Mouse (Mus musculus): Measurements from ENCODE around the gene Fam43a. TPM values are rescaled to one million over a fixed set of nuclear protein-coding genes. Genes with fewer than 3 reads are reported as not detected.

Gene Fam43a
- polyA plus RNA-seq, 1 experiment from 2014 or later, result 17.5 TPM

DNA sequence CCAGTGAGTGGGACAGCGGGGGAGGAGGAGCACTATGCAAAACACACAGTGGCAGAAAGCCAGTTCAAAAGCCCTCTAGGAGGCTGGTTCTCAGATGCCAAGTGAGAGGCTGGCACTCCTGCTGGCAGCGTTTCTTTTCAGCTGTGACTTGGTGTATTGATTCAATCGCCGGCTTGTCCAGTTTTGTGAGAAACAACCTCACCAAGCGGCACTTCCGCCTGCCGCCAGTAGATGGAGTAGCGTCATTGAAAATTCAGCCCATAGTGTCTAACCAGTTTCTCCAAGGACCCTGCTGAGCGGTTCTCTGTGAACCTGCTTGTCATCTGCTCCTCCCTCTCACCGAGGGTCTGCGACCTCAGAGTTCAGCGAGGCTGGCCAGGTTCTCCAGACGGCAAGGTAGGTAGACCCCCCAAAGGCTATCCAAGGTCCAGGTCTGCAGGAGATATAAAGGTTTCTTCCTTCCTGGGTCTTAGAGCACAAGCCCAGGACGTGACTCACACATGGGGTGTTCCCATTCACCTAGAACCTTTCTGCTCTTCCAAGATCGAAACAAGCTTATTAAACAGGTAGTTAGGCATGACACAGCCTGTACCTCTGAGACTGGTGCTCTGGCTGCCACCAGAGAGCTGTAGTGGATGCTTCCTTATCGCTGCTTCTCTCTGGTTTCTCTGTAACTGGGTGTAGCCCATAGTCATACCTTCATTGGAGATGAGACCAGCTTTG lies 2.4 kb upstream of the Fam43a start:
- Histone ChIP-seq H3K27ac (no peak overlapping the region), H3K4me3 (peak overlapping the region; percentile 29), H3K9me3 (replicated peaks) (no peaks in the 10 kb centered on the region), H3K4me2 (peak overlapping the region; percentile 62), H3K36me3 (no peaks in the 10 kb centered on the region), H3K4me1 (replicated peaks) (peaks cover 28% of the 10 kb centered on the region), H3K9ac (peak overlapping the region; percentile 47), H3K27me3 (peaks cover 5% of the 10 kb centered on the region; the same call in 1 of the 2 replicates)
- no peak for ATAC-seq (replicated peaks; ENCODE audit: insufficient number of reproducible peaks, insufficient read depth, low FRiP score, low read depth)
- WGBS, result 10% methylated on average over 16 of the region's 16 CpGs

DNA sequence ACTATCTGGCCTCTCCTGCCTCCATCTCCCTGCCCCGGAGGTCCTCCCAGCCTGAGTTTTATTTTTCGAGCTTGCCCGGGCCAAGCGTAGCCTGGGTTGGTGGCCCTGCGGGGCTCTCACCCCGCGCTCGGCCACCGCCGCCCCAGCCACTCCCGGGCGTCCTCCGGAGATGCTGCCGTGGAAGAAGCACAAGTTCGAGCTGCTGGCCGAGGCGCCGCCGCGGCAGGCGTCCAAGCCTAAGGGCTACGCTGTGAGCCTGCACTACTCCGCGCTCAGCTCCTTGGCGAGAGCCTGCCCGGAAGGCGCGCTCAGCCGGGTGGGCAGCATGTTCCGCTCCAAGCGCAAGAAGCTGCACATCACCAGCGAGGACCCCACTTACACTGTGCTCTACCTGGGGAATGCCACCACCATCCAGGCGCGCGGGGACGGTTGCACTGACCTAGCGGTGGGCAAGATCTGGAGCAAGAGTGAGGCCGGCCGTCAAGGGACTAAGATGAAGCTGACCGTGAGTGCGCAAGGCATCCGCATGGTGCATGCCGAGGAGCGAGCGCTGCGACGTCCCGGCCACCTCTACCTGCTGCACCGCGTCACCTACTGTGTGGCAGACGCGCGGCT lies 1.0 kb downstream of the Fam43a start:
- peaks cover 54% of the 10 kb centered on the region for H3K4me1 ChIP-seq (replicated peaks)
- peaks cover 3% of the 10 kb centered on the region; the same call in 1 of the 2 replicates for H3K27me3 ChIP-seq
- peak; percentile 16; the same call in 1 of the 2 replicates for ATAC-seq (replicated peaks; ENCODE audit: insufficient number of reproducible peaks, insufficient read depth, low FRiP score, low read depth)
- peak overlapping the region; percentile 95 for H3K4me3 ChIP-seq
- WGBS, result under 1% methylated on average over 53 of the region's 53 CpGs
- H3K4me2 ChIP-seq, result peak overlapping the region; percentile 96
- no peaks in the 10 kb centered on the region for H3K9me3 ChIP-seq (replicated peaks)
- peak overlapping the region; percentile 94 for H3K9ac ChIP-seq
- peak overlapping the region; percentile 94 for H3K27ac ChIP-seq
- no peaks in the 10 kb centered on the region for H3K36me3 ChIP-seq

DNA sequence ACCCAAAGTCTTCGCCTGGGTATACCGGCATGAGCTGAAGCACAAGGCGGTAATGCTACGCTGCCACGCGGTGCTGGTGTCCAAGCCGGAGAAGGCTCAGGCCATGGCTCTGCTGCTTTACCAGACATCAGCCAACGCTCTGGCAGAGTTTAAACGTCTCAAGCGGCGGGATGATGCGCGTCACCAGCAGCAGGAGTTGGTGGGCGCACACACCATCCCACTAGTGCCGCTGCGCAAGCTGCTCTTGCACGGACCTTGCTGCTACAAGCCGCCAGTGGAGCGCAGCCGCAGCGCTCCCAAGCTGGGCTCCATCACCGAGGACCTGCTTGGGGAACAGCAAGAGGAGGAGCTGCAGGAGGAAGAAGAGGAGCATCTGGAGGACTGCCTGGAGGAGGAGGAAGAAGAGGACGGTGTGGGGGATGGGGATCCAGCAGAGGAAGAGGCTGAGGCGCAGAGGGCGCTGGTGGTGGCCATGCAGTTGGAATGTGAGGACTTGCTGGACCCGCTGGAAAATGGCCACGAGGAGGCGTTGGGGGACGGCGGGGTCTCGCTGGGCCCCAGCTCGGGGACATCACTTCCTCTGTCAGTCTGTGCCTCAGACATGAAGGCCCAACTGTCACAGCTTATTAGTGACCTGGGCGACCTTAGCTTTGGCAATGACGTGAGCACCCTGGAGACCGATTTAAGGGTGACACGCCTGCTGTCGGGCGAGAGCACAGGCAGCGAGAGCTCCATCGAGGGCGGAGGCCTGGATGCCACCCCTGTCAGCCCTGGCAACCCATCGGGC lies 1.7 kb downstream of the Fam43a start:
- ATAC-seq (replicated peaks; ENCODE audit: insufficient number of reproducible peaks, insufficient read depth, low FRiP score, low read depth), result no peak
- peaks cover 54% of the 10 kb centered on the region for H3K4me1 ChIP-seq (replicated peaks)
- peak overlapping the region; percentile 96 for H3K4me2 ChIP-seq
- peak overlapping the region; percentile 94 for H3K9ac ChIP-seq
- H3K36me3 ChIP-seq, result no peaks in the 10 kb centered on the region
- H3K4me3 ChIP-seq, result peak overlapping the region; percentile 95
- H3K27ac ChIP-seq, result peak overlapping the region; percentile 94
- WGBS, result 11% methylated on average over 42 of the region's 42 CpGs
- no peaks in the 10 kb centered on the region for H3K9me3 ChIP-seq (replicated peaks)
- H3K27me3 ChIP-seq, result no peaks in the 10 kb centered on the region

DNA sequence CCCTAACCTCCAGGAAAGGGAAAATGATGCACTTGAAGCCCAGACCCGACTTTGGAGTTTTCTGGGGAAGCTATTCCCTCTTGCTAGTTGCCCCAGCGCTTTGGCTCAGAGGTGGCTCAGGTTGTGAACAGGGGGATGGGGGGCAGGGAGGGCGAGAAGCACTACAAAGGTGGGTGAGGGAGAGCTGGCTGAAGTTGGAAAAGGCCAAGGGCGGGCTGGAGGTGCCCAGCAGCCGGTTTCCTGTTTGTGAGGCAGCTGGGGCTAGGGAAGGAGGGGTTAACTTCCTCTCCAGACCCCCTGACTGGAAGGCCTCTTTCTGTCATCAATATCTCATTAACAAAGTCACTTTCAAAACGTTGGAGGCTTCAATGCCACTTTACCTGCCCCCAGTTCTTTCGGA lies 2.4 kb downstream of the Fam43a start:
- Histone ChIP-seq H3K36me3 (no peaks in the 10 kb centered on the region), H3K27me3 (no peaks in the 10 kb centered on the region), H3K9ac (peak overlapping the region; percentile 1; the same call in 1 of the 2 replicates), H3K4me1 (replicated peaks) (peaks cover 49% of the 10 kb centered on the region), H3K27ac (peak overlapping the region; percentile 94), H3K4me3 (peak overlapping the region; percentile 95), H3K4me2 (peak overlapping the region; percentile 96), H3K9me3 (replicated peaks) (no peaks in the 10 kb centered on the region)
- 32% methylated on average over 7 of the region's 7 CpGs for WGBS
- ATAC-seq (replicated peaks; ENCODE audit: insufficient number of reproducible peaks, insufficient read depth, low FRiP score, low read depth), result no peak

DNA sequence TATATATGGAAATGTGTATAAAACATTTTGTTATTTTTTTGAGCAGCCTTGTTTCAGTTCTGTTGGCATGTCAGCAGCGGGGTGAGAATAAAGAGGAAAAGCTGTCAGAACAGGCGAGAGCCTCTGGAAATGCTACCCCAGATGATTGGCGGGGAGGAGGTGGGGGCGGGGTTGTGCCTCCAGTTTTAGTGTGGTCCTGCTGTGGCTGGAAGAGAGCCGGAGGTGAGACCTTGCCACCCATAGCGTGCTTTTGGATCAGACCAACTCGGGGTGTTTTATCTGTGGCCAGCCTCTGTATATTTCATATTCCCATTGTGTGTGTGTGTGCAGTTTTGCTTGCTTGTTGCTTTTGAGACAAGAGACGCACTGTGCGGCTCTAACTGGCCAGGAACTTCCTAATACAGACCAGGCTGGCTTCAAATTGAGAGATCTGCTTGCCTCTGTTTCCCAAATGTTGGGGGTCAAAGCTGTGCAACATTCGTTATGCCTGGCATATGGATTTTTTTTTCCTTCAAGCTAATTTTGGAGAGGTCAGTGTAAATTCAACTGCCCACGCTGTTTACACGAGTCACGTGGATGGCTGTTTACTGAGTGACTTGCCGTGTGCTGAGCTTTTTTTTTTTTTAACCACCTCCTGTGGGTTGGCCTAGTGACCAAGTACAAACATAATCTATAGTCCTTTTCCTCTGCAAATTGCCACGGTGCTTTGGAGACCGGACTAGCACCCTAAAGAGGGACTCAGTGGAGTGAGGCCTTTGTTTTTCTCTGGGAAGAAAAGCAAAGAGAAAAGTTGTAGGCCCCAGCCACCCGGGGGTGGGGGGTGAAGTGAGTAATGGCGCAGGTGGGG lies 3.4 kb downstream of the Fam43a start:
- 43% methylated on average over 18 of the region's 18 CpGs for WGBS
- Histone ChIP-seq H3K9ac (no peak overlapping the region; the same call in 1 of the 2 replicates), H3K4me3 (peak overlapping the region; percentile 21), H3K27me3 (no peaks in the 10 kb centered on the region), H3K9me3 (replicated peaks) (no peaks in the 10 kb centered on the region), H3K4me1 (replicated peaks) (peaks cover 44% of the 10 kb centered on the region), H3K27ac (peak overlapping the region; percentile 54), H3K36me3 (no peaks in the 10 kb centered on the region), H3K4me2 (peak overlapping the region; percentile 96)
- no peak for ATAC-seq (replicated peaks; ENCODE audit: insufficient number of reproducible peaks, insufficient read depth, low FRiP score, low read depth)

DNA sequence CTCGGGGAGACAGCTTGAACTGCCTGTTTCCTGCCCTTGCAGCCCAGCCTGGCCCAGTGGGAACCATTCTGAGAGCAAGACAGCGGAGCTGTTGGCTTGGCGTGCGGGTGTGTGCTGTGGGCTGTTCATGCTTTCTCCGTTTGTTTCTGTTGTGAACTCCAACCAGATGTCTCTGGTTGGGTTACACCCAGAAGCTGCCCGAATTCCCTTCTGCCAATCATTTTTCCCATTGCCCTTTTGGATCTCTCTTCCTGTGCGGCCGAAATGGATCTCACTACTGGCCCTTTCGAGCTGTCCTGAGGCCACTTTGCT lies 4.0 kb downstream of the Fam43a start:
- Histone ChIP-seq H3K4me1 (replicated peaks) (peaks cover 44% of the 10 kb centered on the region), H3K36me3 (no peaks in the 10 kb centered on the region), H3K9ac (no peak overlapping the region; the same call in 1 of the 2 replicates), H3K4me2 (peak overlapping the region; percentile 96), H3K27ac (peak overlapping the region; percentile 54), H3K9me3 (replicated peaks) (no peaks in the 10 kb centered on the region), H3K4me3 (peak overlapping the region; percentile 21), H3K27me3 (no peaks in the 10 kb centered on the region)
- no peak for ATAC-seq (replicated peaks; ENCODE audit: insufficient number of reproducible peaks, insufficient read depth, low FRiP score, low read depth)
- WGBS, result 63% methylated on average over 9 of the region's 9 CpGs

DNA sequence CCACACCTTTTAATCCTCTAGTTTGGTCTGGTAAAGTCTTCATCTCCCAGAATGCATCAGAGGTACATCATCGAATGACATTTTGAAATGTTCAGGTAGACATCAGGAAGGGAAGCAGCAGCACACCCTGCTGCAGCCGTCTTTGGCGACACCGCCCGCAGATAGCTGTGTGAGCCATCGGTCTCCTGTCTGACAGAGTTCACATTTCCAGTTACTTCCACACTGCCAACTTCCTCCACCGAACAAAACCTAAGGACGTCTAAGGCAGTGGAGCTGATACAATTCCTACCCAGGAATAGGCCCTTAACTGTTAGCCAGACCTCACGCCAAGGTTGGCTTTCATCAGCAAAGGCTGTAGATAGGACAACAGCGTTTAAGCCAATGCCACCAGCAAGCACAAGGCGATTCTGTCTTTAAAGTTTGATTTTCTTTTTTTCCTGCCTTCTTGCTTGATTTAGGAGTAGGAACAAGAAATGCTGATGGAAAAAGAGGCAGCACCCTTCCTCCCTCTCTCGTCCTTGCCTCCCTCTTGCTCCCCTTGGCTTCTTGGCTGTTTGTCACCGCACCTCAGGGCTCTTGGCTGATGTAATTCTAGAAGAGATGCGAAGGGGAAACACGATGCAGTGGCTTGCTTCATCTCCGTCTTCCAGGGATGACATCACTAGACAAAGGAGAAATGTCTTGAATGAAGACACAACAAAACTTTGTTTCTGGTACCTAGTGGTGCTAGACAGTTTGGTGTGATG lies 4.7 kb downstream of the Fam43a start:
- 0 out of 2 replicates have a peak overlapping the region, but pooled peaks have one; percentile 19 for H3K4me2 ChIP-seq
- no peaks in the 10 kb centered on the region for H3K9me3 ChIP-seq (replicated peaks)
- H3K4me1 ChIP-seq (replicated peaks), result peaks cover 44% of the 10 kb centered on the region
- H3K27me3 ChIP-seq, result no peaks in the 10 kb centered on the region
- no peak for ATAC-seq (replicated peaks; ENCODE audit: insufficient number of reproducible peaks, insufficient read depth, low FRiP score, low read depth)
- no peak overlapping the region for H3K4me3 ChIP-seq
- no peak overlapping the region for H3K9ac ChIP-seq
- 54% methylated on average over 16 of the region's 16 CpGs for WGBS
- H3K36me3 ChIP-seq, result no peaks in the 10 kb centered on the region
- H3K27ac ChIP-seq, result peak overlapping the region; percentile 54; the same call in 1 of the 2 replicates

DNA sequence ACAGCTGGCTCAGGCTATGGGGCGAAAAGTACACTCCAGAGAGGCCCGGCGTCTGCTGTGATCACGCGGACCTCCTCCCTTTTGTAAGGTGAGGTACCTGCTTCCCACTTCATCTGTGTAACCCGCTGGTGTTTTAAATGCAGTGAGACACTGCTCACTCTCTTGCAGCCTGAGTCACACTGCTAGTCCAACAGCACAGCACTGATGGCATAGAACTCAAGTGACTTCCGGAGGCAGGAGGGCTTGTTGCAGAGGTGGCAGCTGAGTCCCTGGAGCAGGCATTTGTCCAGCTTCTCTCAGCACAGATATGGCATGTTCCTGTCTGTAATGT lies 5.2 kb downstream of the Fam43a start:
- 53% methylated on average over 7 of the region's 7 CpGs for WGBS
- Histone ChIP-seq H3K4me2 (peak overlapping the region; percentile 19), H3K9ac (no peak overlapping the region), H3K27me3 (no peaks in the 10 kb centered on the region), H3K4me3 (no peak overlapping the region), H3K36me3 (no peaks in the 10 kb centered on the region), H3K9me3 (replicated peaks) (no peaks in the 10 kb centered on the region), H3K27ac (peak overlapping the region; percentile 33; the same call in 1 of the 2 replicates), H3K4me1 (replicated peaks) (peaks cover 44% of the 10 kb centered on the region)
- ATAC-seq (replicated peaks; ENCODE audit: insufficient number of reproducible peaks, insufficient read depth, low FRiP score, low read depth), result no peak

DNA sequence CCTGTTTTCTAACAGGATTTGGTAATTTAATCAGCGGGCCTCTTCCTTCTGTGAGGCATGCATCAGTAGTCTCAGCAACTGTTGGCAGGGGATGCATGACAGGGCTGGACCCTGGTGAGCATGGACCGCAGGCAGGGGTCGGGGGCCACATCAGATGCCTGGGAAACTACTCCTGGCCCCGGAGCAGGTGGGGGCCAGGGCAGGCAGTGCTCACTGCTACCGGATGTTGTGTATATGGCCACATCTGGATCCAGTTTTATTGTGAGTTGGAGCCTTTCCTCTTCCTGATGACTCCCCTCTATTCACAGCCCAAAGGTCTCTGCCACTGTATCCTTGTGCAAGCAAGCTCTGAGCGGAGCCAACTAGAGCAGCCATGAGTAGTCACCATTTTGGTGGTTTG lies 6.0 kb downstream of the Fam43a start:
- Histone ChIP-seq H3K27me3 (no peaks in the 10 kb centered on the region), H3K36me3 (no peaks in the 10 kb centered on the region), H3K9me3 (replicated peaks) (no peaks in the 10 kb centered on the region), H3K27ac (no peak overlapping the region), H3K9ac (no peak overlapping the region), H3K4me3 (no peak overlapping the region), H3K4me2 (no peak overlapping the region), H3K4me1 (replicated peaks) (peaks cover 42% of the 10 kb centered on the region)
- WGBS, result 73% methylated on average over 6 of the region's 6 CpGs
- ATAC-seq (replicated peaks; ENCODE audit: insufficient number of reproducible peaks, insufficient read depth, low FRiP score, low read depth), result no peak

DNA sequence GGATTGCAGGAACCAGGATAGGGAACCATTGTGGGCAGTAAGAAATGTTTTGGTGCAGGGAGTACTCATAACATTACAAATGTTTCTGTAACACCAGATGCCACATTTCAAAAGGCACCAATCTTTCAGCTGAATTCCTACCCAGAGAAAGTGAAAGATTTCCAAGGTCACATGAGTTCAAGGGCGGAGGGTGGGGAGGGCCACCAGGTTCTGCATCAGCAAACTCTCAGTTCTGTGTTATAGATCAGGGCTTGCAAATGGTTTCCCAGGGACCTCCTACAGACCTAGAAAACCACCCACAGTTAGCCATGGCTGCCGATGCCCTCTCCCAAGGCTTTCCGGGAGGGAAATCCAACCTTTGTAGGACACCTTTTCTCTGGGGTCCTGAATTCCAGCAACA lies 8.3 kb downstream of the Fam43a start:
- WGBS, result 73% methylated on average over 3 of the region's 3 CpGs
- Histone ChIP-seq H3K27ac (no peak overlapping the region), H3K9me3 (replicated peaks) (no peaks in the 10 kb centered on the region), H3K36me3 (no peaks in the 10 kb centered on the region), H3K9ac (no peak overlapping the region), H3K4me1 (replicated peaks) (peaks cover 22% of the 10 kb centered on the region), H3K4me2 (no peak overlapping the region), H3K4me3 (no peak overlapping the region), H3K27me3 (no peaks in the 10 kb centered on the region)
- no peak for ATAC-seq (replicated peaks; ENCODE audit: insufficient number of reproducible peaks, insufficient read depth, low FRiP score, low read depth)
